Mouse (Mus musculus) B cell, adult 62 days (primary cell): ENCODE data around the gene Dcbld1. TPM values are rescaled to one million over a fixed set of nuclear protein-coding genes. Genes with fewer than 3 reads are reported as not detected.

Experiments used
- total RNA-seq: library from RNA; stranded (reverse); gene quantifications from 4 replicates; pipeline ENCODE4 v1.2.4, GENCODE M21; 2023

Gene Dcbld1
- total RNA-seq: 3.6 to 4.5 TPM (median 4.4 TPM) in 4 replicates

DNA sequence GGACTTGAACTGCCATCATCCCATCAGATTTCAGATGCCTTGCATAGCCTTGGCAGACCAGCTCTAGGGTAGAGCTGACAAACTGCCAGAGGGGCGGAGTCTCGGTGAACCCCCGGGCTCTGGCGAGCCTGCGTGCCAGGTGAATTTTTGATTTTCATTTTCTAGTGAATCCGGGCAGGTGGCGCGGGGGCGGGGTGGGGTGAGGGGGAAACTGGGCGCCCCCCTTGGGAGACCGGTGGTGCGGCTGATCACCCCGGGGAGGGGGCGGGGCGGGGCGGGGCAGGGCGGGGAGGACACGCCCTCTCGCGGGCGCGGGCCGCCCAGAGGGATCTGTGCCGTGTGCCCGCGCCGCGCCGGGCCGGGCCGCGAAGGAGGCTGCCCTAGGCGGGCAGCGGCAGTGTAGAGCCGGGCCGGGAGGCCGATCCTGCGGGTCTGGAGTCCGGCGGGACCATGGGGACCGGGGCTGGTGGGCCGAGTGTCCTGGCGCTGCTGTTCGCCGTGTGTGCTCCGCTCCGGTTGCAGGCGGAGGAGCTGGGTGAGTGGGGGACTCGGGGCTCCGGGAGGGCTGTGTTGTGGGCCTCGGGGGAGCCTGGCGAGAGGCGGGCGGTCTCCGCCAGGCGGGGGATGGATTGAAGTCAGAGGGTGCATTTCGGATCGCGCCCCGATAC lies at the start of gene Dcbld1:
Dcbld1 (plus strand) TSS at position 319 of the 668 bp plus-strand sequence.

DNA sequence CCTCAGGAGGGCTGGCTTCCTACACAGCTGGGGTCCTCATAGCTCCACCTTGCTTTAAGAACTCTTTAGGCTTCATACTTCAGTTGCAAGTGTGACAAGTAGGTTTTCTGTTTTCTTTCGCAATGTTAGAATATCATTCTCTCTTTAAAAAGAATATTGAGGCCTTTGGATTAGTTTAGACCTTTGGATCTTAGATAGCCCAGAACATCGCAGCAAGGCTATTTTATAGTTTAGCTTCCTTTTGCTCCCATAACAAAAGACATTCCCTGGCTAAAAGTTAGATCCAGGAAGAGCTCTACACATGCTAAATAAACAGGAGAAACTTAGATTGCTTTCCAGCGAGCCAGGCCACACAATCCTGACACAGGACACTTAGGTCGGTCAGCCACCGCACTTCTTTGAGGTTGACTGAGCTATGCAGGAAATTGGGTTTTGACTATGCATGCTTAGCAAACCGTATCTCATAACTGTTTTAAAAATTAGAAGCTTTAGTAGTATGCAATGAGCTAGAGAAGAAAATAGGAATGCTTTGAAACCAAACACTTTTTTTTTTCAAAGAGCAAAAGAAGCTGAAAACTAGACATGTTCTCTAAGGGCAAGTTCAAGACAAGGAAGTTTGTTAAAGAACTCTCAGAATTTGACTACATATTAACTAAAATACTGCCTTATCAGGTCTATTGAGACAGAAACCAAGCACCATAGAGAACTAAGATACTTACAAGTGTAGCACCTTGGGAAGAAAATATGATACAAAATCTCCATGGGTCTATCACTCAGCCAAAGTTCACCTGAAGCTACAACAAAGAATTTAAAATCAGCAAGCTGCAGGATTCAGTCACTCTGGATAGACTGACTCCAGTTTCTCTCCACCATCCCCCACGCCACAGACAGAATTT lies 38.2 kb upstream of the Dcbld1 start, which contains the start of gene Ros1:
Ros1 (minus strand) TSS at position 288 of the 896 bp plus-strand sequence.

DNA sequence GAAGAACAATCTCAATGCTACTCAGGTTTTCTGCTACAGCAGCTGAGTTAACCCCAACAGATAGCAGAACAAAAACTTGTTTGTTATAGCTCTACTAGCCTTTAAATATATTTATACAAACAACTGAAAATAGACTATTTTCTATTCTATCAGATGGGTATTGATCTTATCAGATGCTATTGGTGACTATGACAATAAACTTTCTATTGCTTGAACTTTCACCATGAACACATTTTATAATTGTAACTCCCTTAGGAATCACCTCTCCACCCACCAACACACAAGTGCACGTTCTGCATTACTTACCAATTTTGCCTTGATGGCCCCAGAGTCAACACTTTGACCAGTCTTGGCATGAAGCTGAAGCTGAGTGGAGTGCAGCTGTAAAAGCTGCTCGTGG lies 125.0 kb downstream of the Dcbld1 start, which contains the start of gene Gm26741:
Gm26741 (plus strand) TSS at position 301 of the 400 bp plus-strand sequence.

Other genes with a start within 250 kb of the Dcbld1 start
- not detected in 4 replicates for gene Vgll2, start 211.1 kb upstream of the Dcbld1 start, total RNA-seq
- gene Ros1, start 38.4 kb upstream of the Dcbld1 start, total RNA-seq: not detected in 4 replicates
- not detected in 4 replicates for gene Gm26741, start 125.1 kb downstream of the Dcbld1 start, total RNA-seq
- gene Gopc, start 148.5 kb downstream of the Dcbld1 start, total RNA-seq: 27.3 to 33.0 TPM (median 30.6 TPM) in 4 replicates
- gene Nepn, start 155.4 kb downstream of the Dcbld1 start, total RNA-seq: not detected in 4 replicates
- 31.2 to 42.0 TPM (median 34.3 TPM) in 4 replicates for gene Nus1, start 183.9 kb downstream of the Dcbld1 start, total RNA-seq